Mouse (Mus musculus): ENCODE data around the gene Klf16. TPM values are rescaled to one million over a fixed set of nuclear protein-coding genes. Genes with fewer than 3 reads are reported as not detected.

The Klf16 gene
- polyA plus RNA-seq (2012; rRNA removed) = 8.7 and 10.7 TPM in 2 replicates

- peak; percentile 59 for TF ChIP-seq POLR2A (IDR thresholded peaks at IDR 0.05; ENCODE audit: low read depth, low read length)
- no peak for TF ChIP-seq CTCF (conservative IDR thresholded peaks at IDR 0.05; ENCODE audit: insufficient read depth, insufficient read length, low read depth, low read length)
- peak within 1 kb of the TSS; percentile 93 for H3K27ac ChIP-seq (ENCODE audit: insufficient read depth, low read depth, low read length)
- H3K27me3 ChIP-seq (replicated peaks; ENCODE audit: control insufficient read depth, insufficient read depth, low read length) = no peaks in the 10 kb centered on the region
- peak; percentile 99 for DNase-seq
- peak within 1 kb of the TSS; percentile 84 for H3K4me3 ChIP-seq (ENCODE audit: insufficient read depth, low read depth, low read length)
- no peaks in the 10 kb centered on the region for H3K36me3 ChIP-seq (ENCODE audit: control insufficient read depth, insufficient read depth, low read length)
- WGBS = 1% methylated on average over 87 of the region's 97 CpGs
- H3K4me1 ChIP-seq (ENCODE audit: control insufficient read depth, insufficient read depth, low read length) = peaks cover 11% of the 10 kb centered on the region
Measured at GRCm38 (mm10) chr10:80577195-80578130, at the start of gene Klf16. Klf16 (minus strand) TSS chr10:80577321.

- WGBS = 82% methylated on average over 4 of the region's 4 CpGs
- Histone ChIP-seq H3K27ac (ENCODE audit: insufficient read depth, low read depth, low read length) (no peak overlapping the region), H3K4me1 (ENCODE audit: control insufficient read depth, insufficient read depth, low read length) (peaks cover 8% of the 10 kb centered on the region; the same call in 1 of the 2 replicates), H3K4me3 (ENCODE audit: insufficient read depth, low read depth, low read length) (no peak overlapping the region), H3K27me3 (replicated peaks; ENCODE audit: control insufficient read depth, insufficient read depth, low read length) (no peaks in the 10 kb centered on the region), H3K36me3 (ENCODE audit: control insufficient read depth, insufficient read depth, low read length) (no peaks in the 10 kb centered on the region)
- TF ChIP-seq POLR2A (IDR thresholded peaks at IDR 0.05; ENCODE audit: low read depth, low read length) = no peak
- no peak for TF ChIP-seq CTCF (conservative IDR thresholded peaks at IDR 0.05; ENCODE audit: insufficient read depth, insufficient read length, low read depth, low read length)
- DNase-seq = no peak
Measured at GRCm38 (mm10) chr10:80625764-80626163, 48.6 kb upstream of the Klf16 start.

GRCm38 (mm10) chr10:80623457-80624191 lies 46.5 kb upstream of the Klf16 start:
- Histone ChIP-seq H3K4me3 (ENCODE audit: insufficient read depth, low read depth, low read length) (peak overlapping the region; percentile 68), H3K4me1 (ENCODE audit: control insufficient read depth, insufficient read depth, low read length) (peaks cover 8% of the 10 kb centered on the region; the same call in 1 of the 2 replicates), H3K36me3 (ENCODE audit: control insufficient read depth, insufficient read depth, low read length) (no peaks in the 10 kb centered on the region), H3K27ac (ENCODE audit: insufficient read depth, low read depth, low read length) (peak overlapping the region; percentile 87), H3K27me3 (replicated peaks; ENCODE audit: control insufficient read depth, insufficient read depth, low read length) (no peaks in the 10 kb centered on the region)
- 6% methylated on average over 15 of the region's 15 CpGs for WGBS
- DNase-seq = peak; percentile 78
- TF ChIP-seq CTCF (conservative IDR thresholded peaks at IDR 0.05; ENCODE audit: insufficient read depth, insufficient read length, low read depth, low read length) (no peak), POLR2A (IDR thresholded peaks at IDR 0.05; ENCODE audit: low read depth, low read length) (no peak)

- peak; percentile 46 for DNase-seq
- H3K4me1 ChIP-seq (ENCODE audit: control insufficient read depth, insufficient read depth, low read length) = peaks cover 8% of the 10 kb centered on the region; the same call in 1 of the 2 replicates
- no peaks in the 10 kb centered on the region for H3K27me3 ChIP-seq (replicated peaks; ENCODE audit: control insufficient read depth, insufficient read depth, low read length)
- TF ChIP-seq POLR2A (IDR thresholded peaks at IDR 0.05; ENCODE audit: low read depth, low read length) (no peak), CTCF (conservative IDR thresholded peaks at IDR 0.05; ENCODE audit: insufficient read depth, insufficient read length, low read depth, low read length) (no peak)
- H3K4me3 ChIP-seq (ENCODE audit: insufficient read depth, low read depth, low read length) = peak within 1 kb of the TSS; percentile 68
- no peaks in the 10 kb centered on the region for H3K36me3 ChIP-seq (ENCODE audit: control insufficient read depth, insufficient read depth, low read length)
- peak within 1 kb of the TSS; percentile 87 for H3K27ac ChIP-seq (ENCODE audit: insufficient read depth, low read depth, low read length)
- 2% methylated on average over 85 of the region's 85 CpGs for WGBS
Measured at GRCm38 (mm10) chr10:80622661-80623456, 45.7 kb upstream of the Klf16 start, which contains the start of gene Csnk1g2. Csnk1g2 (plus strand) TSS chr10:80622838.

GRCm38 (mm10) chr10:80621940-80622660 lies 45.0 kb upstream of the Klf16 start:
- peak overlapping the region; percentile 83 for H3K27ac ChIP-seq (ENCODE audit: insufficient read depth, low read depth, low read length)
- H3K36me3 ChIP-seq (ENCODE audit: control insufficient read depth, insufficient read depth, low read length) = no peaks in the 10 kb centered on the region
- no peaks in the 10 kb centered on the region for H3K27me3 ChIP-seq (replicated peaks; ENCODE audit: control insufficient read depth, insufficient read depth, low read length)
- peak; percentile 81 for TF ChIP-seq POLR2A (IDR thresholded peaks at IDR 0.05; ENCODE audit: low read depth, low read length)
- TF ChIP-seq CTCF (conservative IDR thresholded peaks at IDR 0.05; ENCODE audit: insufficient read depth, insufficient read length, low read depth, low read length) = no peak
- DNase-seq = peak; percentile 100
- H3K4me3 ChIP-seq (ENCODE audit: insufficient read depth, low read depth, low read length) = peak overlapping the region; percentile 55
- under 1% methylated on average over 64 of the region's 64 CpGs for WGBS
- H3K4me1 ChIP-seq (ENCODE audit: control insufficient read depth, insufficient read depth, low read length) = peaks cover 8% of the 10 kb centered on the region; the same call in 1 of the 2 replicates

- H3K27ac ChIP-seq (ENCODE audit: insufficient read depth, low read depth, low read length) = peak overlapping the region; percentile 1
- H3K4me1 ChIP-seq (ENCODE audit: control insufficient read depth, insufficient read depth, low read length) = peaks cover 8% of the 10 kb centered on the region; the same call in 1 of the 2 replicates
- TF ChIP-seq POLR2A (IDR thresholded peaks at IDR 0.05; ENCODE audit: low read depth, low read length) = no peak
- no peak for TF ChIP-seq CTCF (conservative IDR thresholded peaks at IDR 0.05; ENCODE audit: insufficient read depth, insufficient read length, low read depth, low read length)
- peak overlapping the region; percentile 55; the same call in 1 of the 2 replicates for H3K4me3 ChIP-seq (ENCODE audit: insufficient read depth, low read depth, low read length)
- no peak for DNase-seq
- no peaks in the 10 kb centered on the region for H3K27me3 ChIP-seq (replicated peaks; ENCODE audit: control insufficient read depth, insufficient read depth, low read length)
- H3K36me3 ChIP-seq (ENCODE audit: control insufficient read depth, insufficient read depth, low read length) = no peaks in the 10 kb centered on the region
- under 1% methylated on average over 9 of the region's 9 CpGs for WGBS
Measured at GRCm38 (mm10) chr10:80621690-80621939, 44.5 kb upstream of the Klf16 start.

All from kidney, adult 2 months (tissue).